Mouse (Mus musculus) adrenal gland, adult 2 months (tissue): ENCODE measurements around the gene Ms4a1. TPM values are rescaled to one million over a fixed set of nuclear protein-coding genes. Genes with fewer than 3 reads are reported as not detected.
A peak's percentile ranks its signal among the peaks of the same experiment; 100 is the strongest.
"Not testable (repeated sequence)": the region's sequence is repeated elsewhere in the genome, so short reads cannot be mapped to it uniquely, and the experiment has no call there.

Experiments used
- DNase-seq: peaks from one replicate; pipeline ENCODE4 v3.0.0; 2021
- long read RNA-seq: library from polyadenylated mRNA; stranded (forward); transcript quantifications from one replicate; pipeline ENCODE4 v2.0.0, GENCODE M21; 2021
- polyA plus RNA-seq: library from polyadenylated mRNA; depleted of rRNA; stranded (reverse); fragments of >200 nt; gene quantifications from 2 replicates; pipeline ENCODE4 v1.2.3, GENCODE M21; 2012; rRNA removed
- total RNA-seq, 2 experiments: library from RNA; stranded (reverse); gene quantifications; 2 replicates each; pipeline ENCODE4 v1.2.3; 2021

The Ms4a1 gene
- total RNA-seq (under 1 TPM; 0.14 to 0.17 TPM), polyA plus RNA-seq (0.03 TPM in 1 of 2 replicates, not detected in the other)
- long read RNA-seq = 0 reads

DNA sequence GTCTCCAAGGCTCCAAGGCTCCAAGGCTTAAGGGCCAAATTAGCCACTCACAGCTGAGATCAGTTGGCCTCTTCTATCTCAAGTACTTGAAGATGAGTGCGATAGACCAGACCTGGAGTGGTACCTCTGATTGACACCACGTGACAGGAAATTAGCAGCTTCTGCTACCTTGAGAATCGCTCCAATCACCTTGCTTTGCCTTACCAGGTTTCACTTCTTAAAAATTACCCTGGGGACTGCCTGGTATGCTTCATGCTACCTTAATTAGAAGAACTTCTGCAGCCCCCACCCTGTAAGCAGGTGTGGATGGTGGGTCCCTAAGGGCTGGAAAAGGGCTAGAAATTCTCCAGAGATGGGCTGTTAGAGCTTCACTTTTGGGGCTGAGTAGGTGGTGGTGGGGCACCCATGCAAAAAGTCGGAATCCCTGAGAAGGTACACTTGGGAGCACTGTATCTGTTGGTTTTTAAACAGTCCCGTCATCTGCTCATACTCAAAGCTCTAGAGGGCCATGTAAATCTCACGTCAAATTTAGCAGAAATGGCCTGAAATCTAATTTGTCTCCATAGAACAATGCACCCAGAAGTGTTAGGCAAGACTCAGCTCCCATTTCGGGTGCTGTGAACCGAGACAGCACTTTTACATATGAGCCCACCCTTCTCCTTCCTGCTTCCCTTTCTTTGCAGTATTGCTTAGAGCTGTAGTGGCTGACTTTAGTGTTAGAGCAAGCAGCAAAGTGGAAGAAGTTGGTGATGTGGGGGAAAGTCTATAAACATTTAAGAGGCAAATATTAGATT lies at the start of gene Ms4a1:
TSS of gene Ms4a1 (minus strand) at position 190 of the 794 bp plus-strand sequence.
- DNase-seq = no peak

DNA sequence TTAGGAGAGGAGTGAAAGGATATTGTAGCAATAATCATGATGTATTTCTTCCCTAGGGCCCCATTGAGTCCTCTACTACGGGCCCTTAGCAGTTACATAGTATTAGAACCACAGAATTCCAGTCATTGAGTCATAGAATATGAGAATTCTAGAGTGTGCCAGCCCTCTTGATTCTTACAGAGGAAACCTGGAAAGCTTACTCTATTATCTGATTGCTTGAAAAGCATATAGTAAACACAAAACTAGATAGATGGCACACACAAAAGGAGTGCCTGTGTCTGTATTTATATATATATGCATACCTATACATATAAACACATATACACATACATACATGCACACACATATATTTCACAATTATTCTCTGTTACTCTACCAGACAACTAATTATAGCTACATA lies 48.3 kb upstream of the Ms4a1 start, which contains the start of gene Ms4a14:
TSS of gene Ms4a14 (minus strand) at position 101 of the 400 bp plus-strand sequence.
- DNase-seq = no peak

DNA sequence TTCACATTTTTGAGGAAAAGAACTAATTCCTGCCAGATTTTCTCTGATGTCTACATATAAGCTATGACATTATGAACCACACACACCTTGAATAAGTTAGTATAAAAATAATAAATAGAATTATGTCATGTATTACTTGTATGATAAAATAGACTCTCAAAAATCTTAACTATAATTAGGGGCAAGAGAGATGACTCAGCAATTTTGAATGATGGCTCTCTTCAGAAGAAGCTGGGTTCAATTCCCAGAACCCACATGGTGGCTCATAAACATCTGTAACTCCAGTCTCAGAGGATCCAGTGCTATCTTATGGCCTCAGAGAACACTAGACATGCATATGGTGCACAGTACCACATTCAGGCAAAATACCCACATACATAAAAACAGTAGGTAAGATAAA lies 42.8 kb upstream of the Ms4a1 start:
- DNase-seq = no peak

DNA sequence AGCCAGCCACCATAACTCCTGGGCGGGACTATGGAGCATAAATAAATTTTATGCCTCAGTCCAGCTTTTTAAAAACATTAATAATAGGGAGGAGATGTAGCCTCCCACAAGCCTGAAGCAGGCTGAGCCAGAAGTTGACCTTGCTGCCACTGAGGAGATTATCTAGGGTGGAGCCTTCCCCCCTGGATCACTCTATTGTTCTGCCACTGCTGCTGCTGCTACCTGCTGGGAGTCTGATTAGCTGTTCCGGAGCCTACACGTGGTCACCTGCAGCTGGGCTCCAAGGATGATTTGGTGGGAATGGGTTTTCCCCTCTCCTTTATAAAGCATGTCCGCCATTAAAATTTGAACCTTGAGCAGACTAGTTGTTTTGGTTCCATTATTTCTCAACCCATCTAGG lies 33.5 kb upstream of the Ms4a1 start:
- not testable (repeated sequence) for DNase-seq

DNA sequence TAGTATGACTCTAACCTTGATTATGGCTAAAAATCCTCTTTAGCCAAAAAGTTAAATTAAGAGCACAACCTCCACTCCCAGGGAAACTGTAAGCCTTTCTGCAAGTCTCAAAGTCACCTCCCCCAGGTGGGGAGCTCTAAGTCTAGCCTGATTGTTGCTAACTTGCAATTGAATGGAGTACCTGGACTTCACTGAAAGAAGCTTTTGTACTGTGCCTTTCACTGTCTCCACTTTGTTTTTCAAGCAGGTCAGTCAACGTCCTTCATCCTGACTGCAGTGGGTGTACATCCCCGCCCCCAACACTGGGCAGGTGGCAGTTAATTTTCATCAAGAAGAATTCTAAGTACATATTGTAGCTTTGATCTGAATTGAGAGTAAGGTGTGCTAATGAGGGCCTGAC lies 32.9 kb upstream of the Ms4a1 start:
- no peak for DNase-seq

DNA sequence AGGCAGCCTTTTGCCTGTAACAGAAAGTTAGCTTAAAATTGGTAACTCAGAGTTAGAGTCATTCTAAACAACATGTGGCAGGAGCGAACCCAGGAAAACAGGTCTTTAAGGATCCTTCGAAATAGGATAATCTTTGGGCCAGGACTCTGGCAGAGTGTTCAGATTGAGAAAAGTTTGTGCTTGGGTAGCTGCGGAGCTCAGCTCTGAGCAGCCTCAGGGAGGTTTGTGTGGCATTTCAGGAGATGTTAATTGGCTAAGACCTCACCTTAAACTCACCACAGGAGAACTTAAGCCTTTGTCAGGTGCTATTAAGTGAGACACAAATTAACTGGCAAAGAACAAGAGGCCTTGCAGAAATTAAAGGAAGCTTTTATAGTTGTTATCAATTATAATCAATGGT lies 27.6 kb upstream of the Ms4a1 start:
- DNase-seq = not testable (repeated sequence)

DNA sequence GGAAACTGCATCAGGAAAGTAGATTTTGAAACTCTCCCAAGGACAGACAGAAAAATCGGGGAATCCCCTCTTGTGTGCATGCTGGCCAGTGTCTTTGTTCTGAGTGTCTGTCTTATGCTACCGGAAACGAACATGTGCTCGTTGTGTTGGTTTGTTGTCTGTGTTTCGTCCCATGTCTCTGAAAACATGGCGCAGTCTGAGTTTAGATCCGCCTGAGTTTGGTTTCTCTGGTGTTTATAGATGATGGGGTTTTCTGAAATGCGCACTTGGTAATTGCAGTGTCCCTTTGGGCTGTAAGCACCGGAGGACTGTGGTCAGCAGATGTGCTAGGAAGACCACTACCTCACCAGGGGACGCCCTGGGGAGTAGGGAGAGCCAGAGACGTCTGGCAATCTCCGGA lies 26.9 kb upstream of the Ms4a1 start:
- DNase-seq = peak; percentile 21

DNA sequence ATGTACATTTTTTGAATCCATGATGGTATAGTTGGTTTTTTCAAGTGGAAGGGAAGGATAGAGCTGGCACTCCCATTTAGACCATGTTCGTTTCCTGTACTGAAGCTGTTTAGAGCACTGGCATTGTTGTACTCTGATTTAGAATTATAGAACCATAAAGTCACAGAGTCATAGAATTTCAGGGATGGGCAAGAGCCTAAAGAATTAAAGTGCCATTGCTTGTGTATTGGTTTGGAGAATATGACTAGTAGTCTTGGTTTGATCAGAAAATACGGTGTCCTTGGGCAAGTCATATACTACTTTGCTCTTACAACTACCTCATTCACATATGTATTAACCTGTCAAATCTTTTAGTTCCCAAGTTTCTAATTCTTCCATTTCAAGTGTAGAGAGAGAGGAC lies 17.7 kb upstream of the Ms4a1 start, which contains the start of gene Ms4a5:
TSS of gene Ms4a5 (minus strand) at position 101 of the 400 bp plus-strand sequence.
- no peak for DNase-seq

DNA sequence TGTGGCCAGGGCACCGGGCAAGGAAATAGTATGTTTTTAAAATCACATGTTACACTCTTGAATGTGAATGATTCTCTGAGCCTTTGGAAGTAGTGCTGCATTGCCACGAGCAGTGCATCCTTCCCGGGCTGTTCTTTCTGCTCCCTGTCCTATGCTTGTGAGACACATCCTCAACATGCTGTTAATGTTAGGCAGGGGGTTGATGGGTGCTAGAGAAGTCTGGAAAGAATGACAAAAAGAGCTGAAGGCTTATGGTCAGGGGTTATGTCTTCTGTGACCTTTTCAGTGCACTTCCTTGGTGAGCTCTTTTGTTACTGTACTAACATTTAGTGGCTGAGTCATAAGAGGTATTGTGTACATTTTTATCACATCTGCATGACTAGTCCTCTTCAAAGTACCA lies 14.2 kb upstream of the Ms4a1 start:
- no peak for DNase-seq

DNA sequence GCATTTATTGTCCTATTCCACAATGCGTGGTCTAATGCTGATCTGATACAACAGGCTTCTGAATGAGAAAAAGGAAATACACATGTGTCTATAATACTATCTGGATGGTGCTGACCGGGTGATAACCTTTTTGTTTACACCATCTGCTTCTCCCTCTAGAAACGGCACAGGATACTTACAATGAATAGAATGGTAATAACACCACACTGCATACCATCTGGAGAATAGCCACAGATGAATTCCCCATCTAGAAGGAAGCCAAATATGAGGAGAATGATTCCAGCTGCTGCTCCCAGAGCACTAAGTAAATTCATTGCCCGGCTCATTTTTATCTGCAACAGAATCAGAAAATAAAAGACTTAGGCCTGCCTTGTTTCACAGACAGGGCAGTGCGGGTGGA lies 10.4 kb upstream of the Ms4a1 start:
- no peak for DNase-seq

DNA sequence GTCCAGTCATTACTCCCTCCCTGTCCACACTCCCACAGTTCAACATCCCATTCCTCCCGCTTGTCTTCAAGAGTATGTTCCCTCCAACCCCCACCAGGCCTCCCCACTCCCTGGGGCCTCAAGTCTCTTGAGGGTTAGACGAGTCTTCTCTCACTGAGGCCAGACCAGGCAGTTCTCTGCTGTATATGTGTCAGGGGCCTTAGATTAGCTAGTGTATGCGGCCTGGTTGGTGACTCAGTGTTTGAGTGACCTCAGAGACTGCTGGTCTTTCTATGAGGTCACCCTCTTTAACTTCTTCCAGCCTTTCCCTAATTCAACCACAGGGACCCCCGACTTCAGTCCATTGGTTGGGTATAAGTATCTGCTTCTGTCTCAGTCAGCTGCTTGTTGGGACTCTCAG lies 915 bp upstream of the Ms4a1 start:
- DNase-seq = no peak

DNA sequence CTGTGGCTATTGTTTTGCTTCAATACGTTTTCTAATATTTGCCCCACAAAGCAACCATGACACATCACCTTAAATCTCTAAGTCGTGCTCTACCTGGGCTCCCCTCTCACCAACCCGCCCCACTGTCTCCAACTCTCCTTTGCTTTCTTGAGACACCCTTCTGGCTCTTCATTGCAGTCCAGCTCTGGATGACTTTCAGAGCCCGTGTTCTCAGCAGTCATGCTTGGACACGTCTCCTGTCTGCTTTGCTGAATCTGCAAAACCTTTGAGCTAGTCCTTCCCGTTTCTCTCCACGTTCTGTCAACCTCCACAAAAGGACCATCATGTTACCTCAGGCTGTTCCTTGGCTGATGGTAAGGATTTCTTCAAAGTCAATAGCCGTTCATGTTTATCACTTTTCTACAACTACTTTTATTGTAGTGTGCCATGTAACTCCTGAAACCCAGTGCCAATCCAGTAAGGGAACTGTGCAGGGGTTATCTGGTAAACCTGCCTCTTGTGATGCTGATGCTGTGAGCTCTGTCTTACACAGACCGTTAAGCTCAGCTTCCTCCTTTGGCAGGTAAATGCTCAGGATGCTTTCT lies 1.3 kb downstream of the Ms4a1 start:
- DNase-seq = no peak

DNA sequence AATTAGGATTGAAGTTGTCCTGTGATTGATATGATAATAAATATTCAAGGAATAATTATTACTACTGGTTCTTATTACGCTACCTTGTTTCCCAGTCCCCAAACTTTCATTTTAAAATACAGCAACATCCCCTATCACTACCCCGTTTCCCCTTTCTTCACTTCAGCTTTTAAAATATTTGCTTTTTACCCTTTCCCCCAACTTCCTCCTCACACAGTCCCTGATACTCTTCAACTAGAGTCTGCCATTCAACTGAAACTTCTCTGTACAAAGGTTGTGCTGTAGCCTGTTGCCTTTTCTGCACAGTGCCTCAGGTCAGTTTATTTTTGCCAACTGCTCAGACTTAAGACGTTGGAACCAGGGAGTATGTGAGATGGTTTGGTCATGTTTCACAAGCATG lies 2.5 kb downstream of the Ms4a1 start:
- no peak for DNase-seq

DNA sequence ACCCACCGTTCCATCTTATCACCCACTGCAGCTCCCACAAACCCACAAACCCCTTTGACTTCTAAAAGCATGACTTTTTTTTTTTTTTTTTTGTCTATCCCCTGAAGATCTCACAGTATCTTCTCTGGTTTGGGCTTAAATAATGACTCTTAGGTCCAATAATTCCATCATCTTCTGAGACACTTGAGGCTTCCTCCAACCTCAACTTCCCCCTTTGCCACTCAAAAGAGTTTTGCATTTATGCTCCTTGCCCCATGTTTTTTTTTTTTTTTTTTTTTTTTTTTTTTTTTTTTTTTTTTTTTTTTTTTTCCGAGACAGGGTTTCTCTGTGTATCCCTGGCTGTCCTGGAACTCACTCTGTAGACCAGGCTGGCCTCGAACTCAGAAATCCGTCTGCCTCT lies 3.1 kb downstream of the Ms4a1 start:
- DNase-seq = not testable (repeated sequence)

DNA sequence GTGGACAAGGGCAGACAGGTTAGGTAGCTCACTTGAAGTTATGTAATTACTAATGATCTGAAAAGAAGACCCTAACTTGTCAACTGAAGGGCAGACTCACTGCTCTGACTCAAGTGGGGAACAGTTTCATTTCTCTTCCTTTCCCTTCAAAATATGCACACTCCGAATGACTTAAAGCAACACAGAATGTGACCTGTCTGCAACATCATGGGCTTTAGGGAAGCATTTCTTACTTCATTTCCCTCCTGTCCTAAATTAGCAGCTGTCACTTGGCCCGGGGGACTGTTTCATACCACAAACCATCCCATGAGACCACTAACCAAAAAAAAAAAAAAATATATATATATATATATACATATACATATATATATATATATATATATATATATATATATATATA lies 4.5 kb downstream of the Ms4a1 start:
- DNase-seq = no peak

DNA sequence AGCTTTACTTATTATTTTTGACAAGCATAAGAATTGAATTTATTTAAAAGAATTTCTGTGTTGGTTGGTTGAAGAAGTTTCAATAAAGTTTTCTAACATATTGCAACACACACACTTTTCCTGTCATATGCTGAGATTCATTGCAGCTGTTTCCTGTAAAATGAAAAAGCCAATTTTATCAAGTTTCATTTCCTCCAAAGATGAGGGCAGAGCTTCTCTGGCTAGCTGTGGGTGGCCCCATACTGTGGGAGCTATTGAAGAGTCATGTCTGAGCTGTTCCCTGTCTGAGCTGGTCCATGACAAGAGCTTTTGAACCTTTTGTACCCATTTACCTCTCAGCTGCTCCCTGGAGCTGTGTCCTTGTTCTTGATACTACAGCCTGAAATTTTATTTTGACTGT lies 21.8 kb downstream of the Ms4a1 start:
- DNase-seq = no peak

DNA sequence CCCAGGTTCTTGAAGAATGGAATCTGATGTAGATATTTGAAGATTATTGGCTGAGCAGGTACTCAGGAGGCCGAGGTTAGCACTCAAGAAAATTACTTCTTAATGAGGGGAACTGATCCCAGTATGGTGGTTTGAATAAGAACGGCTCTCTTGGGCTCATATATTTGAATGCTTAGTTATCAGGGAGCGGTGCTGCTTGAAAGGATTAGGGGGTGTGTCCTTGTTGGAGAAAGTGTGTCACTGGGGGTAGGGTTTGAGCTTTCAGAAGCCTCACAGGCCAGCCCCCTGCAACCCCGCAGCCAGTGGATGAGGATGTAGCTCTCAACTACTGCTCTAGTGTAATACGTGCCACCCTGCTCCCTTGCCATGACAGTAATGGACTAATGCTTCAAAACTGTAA lies 23.5 kb downstream of the Ms4a1 start:
- no peak for DNase-seq

DNA sequence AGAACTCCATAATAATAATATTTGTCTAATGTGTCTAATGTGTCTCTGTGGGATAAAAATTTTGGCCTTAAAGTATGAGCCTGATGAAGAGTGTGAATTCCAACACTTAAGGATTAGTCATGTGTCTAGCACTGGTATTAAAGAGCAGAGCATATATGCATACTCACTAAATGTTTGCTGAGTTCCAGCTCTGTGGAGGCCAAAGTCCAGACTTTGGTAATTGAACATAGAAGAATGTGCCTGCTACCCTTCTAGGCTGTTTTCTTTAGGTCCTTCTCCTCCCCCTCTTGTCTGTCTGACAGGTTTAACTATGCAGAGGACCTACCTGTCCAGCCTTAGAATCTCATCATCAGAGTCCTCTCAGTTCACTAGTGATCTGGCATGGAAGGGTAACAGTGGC lies 30.2 kb downstream of the Ms4a1 start:
- DNase-seq = no peak

DNA sequence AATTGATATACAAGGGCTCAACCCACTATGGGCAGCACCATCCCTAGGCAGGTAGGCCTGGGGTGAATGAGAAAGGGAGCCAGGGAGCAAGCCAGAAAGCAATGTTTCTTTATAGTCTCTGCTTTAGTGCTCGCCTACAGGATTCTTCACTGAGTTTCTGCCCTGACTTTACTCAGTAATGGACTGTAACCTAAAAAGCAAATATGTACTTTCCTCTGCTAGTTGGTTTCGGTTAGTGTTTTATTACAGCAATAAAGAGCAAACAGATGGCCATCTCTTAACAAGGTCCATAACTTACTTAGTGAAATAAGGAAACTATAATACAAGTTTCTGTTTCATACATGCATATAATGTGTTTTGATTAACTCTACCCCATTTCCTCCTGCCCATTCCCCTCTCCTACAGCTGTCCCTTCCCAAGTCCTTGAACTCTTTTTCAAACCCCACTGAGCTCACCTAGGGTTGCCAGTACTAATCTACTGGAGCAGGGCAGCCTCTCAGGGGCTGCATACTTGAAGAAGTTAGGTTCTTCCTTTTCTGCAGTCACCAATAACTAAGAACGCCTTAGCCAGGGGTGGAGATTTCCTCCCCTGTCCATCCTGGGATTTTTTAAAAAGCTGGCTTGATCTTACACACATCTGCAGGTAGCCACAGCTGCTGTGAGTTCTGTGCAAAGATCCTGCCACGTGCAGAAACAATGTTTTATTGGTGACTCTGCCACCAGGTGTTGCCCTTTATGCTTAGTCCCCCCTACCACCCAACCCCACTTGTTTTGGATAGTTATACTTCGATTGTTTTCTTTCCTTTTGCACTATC lies 30.9 kb downstream of the Ms4a1 start:
- no peak for DNase-seq

DNA sequence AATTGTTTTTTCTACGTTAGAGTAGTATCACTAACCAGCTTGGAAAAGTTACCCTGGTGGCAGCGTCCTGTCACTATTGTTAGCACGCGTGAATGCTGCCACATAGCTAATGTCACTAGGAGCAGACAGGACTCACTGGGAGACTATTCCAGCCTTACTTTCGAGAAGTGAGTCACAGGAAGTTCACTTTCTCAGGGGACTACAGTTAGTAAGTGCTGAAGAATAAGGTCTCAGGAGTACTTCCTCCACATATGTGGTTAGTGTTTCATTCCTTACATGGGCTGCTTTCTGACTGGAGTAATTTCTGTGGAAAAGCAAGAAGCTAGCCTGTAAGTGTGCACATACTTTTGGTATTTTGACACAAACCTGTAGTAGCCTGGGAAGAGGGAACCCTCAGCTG lies 31.8 kb downstream of the Ms4a1 start:
- no peak for DNase-seq

DNA sequence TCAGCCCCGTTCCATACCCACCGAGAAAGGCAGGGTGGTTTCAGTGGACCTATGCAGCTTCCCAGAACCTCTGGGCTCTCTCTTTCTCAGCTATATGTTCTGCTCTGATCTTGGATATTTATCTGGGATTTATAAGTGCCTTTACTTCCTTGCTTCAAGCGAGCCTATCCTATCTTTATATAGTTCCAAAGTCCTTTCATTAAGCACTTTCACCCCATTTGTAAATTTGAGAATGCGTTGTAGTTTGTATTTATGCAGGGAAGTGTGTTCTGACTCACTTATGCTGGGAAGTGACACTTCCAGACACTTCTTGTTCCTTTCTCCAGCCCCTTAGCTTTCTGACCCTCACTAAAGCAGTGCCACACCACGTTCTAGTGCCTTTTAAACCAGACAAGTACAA lies 33.7 kb downstream of the Ms4a1 start, which contains the start of gene Ms4a12:
TSS of gene Ms4a12 (minus strand) at position 101 of the 400 bp plus-strand sequence.
- no peak for DNase-seq
